Mouse (Mus musculus): ENCODE data around the gene Anxa11.
"Not testable (repeated sequence)": the region's sequence is repeated elsewhere in the genome, so short reads cannot be mapped to it uniquely, and the experiment has no call there.

GRCm38 (mm10) chr14:25908976-25909375 is 67.0 kb downstream of the Anxa11 start:
- TF ChIP-seq CTCF (IDR thresholded peaks at IDR 0.05; ENCODE audit: low read depth, low read length); POLR2A (IDR thresholded peaks at IDR 0.05; ENCODE audit: borderline replicate concordance, low read depth, low read length): not testable (repeated sequence)

All from bone marrow macrophage, adult 2 months (primary cell).